Mouse (Mus musculus): Measurements from ENCODE around the gene Cdc34. TPM values are rescaled to one million over a fixed set of nuclear protein-coding genes. Genes with fewer than 3 reads are reported as not detected.
"Not testable (repeated sequence)": the region's sequence is repeated elsewhere in the genome, so short reads cannot be mapped to it uniquely, and the experiment has no call there.

The Cdc34 gene
- polyA plus RNA-seq, 2 experiments from 2014 or later: 17.4 to 27.5 TPM

DNA sequence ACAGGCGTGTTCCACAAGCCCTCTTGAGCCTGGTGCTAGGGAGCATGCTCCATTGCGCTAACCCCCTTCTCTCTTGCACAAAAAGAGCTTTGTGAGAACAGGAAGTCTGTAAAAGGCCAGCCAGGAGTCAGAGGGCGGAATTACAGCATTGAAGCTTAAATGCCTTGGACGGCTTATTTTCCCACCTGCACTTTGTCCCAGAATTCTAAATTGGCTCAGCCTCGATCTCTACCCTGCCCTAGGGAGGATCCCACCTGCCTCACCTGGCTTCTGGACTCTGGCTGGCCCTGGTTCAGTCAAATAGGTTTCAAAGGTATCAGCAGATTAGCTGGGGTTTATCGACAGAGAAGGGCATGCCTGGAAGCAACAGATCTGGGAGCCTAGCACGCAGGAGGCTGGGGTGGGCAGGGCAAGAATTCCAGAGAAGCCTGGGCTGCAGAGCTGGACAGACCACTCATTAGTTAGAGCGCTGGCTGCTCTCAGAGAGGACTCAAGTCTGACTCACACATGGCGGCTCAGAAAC is 14.2 kb downstream of the Cdc34 start:
- ATAC-seq: no peak

DNA sequence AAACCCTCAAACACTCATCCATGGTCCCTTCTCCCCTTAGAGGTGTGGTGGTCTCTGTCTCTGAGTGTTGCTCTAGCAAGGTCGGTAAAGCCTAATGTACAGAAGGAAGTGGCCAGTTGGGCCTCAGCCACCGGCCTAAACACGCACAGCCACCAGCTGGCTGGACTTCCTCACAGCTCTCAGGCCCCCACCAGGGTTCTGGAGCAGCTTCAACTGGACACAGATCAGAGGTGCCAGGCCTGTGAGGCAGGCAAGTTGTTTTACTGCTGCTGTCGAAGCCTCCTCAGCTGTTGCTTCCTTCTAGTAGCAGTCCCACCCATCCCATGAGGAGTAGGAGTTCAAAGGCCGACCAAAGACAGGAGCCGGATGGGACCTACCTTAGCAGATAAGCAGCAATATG is 15.9 kb downstream of the Cdc34 start:
- no peak for ATAC-seq

DNA sequence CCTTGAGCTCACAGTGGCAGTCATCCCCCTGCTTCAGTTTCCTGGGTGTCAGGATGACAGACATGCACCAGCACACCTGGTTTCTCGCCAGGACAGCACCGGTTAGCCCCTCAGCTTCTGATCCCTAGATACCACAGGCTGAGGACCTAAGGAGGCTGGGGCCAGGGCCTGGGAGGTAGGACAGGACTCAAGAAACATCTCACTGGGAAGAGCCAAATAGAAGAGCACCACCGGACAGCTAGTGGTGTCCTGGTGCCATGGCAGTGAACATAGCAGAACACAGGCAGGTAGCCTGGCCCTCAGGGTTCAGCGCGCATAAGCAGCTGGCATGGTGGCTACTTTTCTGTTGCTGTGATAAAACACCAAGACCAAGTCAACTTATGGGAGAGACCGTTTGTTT is 16.5 kb downstream of the Cdc34 start:
- ATAC-seq: no peak

DNA sequence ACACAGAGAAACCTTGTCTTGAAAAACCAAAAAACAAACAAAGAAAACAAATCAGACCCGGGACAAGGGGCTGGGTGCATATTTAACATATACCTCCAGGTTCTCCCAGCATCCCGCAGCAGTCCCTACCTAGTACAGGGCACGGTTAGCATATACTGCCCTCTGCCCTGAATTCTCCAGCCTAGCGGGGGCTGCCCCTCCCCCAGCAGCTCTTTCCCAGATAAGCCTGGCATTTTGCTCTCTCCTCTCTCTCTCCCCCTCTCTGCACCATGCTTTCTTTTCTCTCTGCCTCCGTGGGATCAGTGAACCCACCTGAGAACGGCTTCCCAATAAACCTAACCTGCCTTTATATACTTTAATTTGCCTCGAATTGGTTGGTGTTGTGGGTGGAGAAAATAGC is 18.7 kb downstream of the Cdc34 start:
- no peak for ATAC-seq

DNA sequence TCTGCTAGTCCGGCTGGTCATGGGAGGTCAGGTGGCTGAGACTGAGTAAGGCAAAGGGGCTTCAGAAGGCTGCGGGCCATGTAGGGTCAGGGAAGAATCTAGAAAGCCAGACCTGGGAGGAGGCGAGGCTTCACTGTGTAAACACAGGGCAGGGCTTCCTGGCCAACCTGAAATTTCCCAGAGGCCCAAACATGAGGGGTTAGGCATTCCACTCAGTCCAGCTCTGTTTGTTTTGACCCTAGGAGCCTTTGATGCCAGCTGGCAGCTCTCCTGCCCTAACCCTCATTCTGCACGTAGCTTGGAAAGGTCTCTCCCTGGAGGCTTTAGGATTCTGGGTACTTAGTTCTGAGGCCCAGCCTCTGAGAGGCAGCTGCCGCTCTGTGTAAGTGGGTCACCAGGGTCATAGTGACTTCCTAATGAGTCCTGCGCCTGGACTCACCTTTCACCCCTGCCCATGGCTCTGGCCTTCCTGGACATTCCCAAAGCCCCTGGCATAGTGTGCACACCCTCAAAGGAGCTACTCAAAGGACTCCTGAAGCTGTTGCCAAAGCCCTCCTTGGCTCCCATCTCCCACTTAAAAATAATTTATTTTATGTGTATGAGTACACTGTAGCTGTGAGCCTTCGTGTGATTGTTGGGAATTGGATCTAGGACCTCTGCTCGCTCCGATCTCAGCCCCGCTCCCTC is 19.6 kb downstream of the Cdc34 start:
- ATAC-seq: no peak

DNA sequence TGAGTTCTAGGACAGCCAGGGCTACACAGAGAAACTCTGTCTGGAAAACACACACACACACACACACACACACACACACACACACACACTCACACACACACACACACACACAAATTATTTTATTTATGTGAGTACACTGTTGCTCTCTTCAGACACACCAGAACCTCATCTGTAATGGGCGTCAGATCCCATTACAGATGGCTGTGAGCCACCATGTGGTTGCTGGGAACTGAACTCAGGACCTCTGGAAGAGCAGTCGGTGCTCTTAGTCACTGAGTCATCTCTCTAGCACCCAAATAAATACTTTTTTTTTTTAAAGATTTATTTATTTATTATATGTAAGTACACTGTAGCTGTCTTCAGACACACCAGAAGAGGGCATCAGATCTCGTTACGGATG is 21.0 kb downstream of the Cdc34 start:
- not testable (repeated sequence) for ATAC-seq

DNA sequence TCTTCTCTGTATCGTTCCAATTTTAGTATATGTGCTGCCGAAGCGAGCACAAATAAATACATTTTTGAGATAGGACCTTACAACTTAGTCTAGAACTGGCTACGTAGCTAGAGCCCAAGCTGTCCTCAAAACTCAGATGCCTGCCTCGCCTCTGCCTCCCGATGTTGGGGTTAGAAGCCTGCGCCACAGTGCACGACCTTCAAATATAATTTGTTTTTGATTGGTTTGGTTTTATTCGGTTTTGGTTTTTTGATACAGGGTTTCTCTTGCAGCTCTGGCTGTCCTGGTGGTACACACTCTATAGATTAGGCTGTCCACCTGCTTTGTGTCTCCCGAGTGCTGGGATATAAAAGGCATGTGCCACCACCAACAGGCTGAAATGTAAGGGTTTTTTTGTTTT is 21.5 kb downstream of the Cdc34 start:
- ATAC-seq: no peak

DNA sequence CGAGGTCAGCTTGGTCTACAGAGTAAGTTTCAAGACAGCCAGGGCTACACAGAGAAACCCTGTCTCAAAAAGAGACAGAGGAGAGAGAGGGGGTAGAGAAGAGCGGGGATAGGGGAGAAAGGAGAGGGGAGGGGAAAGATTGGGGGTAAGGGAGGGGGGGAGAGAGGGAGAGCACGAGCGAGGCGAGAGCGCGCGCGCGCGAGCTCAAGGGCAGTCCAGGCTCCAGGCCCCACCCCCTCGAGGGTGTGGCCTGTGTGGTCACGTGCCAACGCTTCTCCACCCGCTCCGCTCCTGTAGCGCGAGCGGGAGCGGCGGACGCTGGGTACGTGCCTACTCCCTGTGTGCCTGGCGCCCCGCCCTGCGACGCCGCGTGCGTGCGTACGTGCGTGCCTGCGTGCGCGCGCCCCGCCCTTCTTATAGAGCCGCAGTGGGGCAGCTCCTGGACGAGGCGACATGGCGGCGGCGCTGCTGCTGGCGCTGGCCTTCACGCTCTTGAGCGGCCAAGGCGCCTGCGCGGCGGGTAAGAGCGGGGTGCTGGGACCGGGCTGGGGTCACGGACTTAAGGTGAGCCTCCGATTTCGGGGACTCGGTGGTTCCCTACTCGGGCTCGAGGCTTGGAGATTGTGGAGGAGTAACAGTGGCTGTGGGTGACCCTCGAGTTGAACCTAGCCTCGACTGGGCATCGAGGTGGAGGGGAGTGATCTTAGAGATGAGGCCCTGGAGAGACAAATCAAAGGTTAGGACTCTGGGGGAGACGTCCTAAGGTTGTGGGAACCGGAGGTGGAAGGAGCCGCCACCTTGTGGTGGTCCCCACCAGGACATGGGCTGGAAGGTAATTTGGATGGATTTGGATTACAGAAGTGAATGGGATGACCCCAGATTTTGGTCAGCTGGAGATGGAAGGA is 22.3 kb downstream of the Cdc34 start, which contains the start of gene Bsg:
Gene Bsg (plus strand): TSS at position 427 of the 905 bp plus-strand sequence.
- ATAC-seq: peak; percentile 98

DNA sequence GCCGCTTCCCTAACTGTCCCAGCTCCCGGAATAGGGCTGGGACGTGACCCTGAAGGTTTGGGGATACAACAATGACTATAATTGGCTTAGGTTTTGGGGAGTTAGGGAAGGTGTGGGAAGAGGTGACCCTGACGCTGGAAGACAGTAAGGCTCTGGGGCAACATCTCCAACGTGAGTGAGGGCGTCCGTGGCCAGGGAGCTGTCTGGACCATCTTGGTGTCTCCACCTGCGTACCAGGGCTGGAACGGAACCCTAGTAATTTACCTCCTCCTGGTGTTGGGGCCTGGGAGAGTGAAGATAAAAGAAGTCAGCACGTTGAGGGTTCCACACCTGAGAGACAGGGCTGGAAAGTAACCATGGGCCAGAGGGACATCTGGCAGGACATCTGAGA is 23.0 kb downstream of the Cdc34 start:
- no peak for ATAC-seq

DNA sequence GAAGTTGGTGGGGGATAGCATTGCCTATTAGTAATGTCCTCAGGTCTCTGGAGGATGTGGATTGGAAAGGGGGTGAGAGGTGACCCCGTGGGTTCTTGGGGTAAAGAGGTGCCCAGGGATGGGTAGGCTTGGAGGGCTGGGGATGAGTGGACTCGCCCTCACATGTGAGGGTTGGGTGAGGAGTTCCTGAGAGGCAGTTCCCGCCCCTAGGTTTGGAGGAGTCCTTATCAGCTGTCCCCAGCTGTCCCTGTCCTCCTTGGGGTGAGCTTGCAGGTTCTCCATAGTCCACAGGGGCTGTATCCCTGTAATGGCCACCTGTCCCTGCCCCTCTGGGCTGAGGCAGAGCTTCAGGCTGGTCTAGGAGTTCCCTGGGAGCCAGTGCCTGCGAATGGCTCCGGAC is 24.0 kb downstream of the Cdc34 start:
- ATAC-seq: no peak

DNA sequence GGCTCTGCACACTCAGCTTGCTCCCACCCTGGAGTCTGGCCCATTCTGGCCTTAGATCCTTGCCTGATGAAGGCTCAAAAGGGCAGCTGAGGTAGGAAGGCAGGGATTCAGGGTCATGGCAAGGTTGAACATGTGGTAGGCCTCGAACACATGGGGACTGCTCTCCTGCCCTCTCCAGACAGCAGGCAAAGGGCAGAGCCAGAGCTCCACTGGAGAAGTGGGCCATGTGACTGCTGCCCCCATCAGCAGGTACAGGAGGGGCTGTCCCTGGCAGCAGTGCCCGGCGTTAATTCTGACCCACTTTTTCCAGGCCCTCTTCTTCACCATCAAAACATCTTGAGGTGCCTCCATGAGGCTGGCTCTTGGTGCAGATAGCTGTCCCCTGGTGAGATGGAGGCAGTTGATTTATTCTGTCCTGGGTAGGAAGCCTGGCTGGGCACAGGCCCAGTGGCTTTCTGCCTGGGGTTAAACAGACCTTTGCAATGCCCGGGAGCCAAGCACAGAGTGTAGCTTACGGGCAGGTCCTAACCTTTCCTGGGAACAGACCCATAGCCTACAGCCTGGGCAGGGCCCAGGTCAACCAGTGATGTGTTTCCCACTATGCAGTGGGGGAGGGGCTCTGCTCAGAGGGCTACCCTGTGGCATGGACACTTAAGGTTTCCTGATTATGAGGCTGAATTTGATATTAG is 24.6 kb downstream of the Cdc34 start:
- no peak for ATAC-seq

DNA sequence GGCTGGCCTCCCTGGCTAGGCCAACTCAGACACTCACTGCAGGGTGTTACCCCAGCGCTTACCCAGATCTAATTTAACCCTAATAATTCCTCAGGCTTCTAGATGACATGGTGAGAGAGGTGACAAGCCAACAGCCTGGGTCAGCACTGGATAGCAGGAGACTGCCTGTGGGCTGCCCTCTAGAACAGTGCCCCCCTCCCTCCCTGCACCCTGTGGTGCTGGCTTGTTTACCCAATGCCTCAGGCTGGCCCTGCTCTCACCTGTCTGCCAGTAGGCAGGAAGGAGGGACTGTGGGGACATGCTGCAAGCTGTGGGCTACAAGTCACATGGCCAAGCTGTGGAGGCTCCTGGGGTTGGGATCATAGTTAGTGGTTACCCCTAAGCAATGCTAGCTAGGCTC is 25.2 kb downstream of the Cdc34 start:
- no peak for ATAC-seq

DNA sequence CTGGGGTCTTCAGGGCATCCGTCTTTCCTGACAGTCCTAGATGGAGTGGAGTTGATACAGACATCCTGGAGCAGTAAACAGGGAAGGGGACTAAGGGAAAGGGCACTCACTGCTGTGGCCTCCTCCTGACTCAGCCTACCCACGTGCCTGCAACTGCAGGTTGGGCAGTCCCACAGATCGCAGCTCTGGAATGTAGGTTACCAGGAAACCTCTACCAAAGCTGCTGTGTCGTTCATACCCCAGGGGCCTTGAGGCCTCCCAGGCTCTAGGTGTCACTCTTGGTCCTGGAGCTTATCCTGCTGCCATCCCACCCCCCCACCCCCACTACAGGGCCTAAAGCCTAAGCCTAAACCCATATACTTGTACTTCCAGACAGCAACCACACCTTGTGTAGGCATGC is 25.8 kb downstream of the Cdc34 start:
- no peak for ATAC-seq

DNA sequence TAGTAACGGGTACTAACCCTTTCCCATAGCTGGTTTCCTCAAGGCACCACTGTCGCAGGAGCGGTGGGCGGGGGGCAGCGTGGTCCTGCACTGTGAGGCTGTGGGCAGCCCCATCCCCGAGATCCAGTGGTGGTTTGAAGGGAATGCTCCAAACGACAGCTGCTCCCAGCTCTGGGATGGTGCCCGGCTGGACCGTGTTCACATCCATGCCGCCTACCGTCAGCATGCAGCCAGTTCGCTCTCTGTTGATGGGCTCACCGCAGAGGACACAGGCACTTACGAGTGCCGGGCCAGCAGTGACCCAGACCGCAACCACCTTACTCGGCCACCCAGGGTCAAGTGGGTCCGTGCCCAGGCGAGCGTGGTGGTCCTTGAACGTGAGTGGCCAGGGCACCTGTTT is 26.7 kb downstream of the Cdc34 start:
- no peak for ATAC-seq

DNA sequence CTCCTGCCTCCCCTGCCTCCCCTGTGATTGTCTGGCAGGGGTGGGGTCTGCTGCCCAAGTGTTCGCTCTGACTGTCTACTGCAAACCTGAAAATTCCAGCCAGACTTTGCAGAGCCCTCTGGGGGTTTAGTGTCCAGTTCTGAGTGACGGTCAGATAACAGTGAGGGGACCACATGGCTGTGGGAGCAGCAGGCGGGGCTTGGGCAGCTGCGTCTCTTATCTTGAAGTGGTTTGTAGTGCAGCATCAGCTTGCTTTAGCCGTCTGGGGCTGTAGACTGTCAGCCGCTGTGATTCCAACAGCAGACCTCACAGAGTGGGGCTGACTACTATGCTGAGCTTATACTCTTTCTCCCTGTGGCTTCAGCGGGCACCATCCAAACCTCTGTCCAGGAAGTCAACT is 27.3 kb downstream of the Cdc34 start:
- ATAC-seq: no peak

DNA sequence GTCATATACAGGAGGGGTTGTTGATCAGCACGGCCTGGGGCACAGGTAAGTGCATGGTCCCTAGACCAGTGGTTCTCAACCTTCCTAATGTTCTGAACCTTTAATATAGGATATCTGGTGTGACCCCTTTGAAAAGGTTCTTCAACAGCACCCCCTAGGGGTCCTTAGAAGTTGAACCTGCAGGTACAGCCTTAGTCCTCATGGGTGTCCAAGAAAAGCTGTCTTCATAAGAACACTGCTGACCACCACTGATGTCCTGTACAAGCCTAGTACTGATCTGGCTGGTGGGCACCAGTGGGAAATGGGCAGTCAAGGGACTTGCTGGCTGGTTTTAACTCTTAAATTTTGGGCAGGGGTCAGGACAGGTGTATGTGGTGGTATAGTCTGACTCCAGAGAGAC is 30.0 kb downstream of the Cdc34 start:
- ATAC-seq: no peak

DNA sequence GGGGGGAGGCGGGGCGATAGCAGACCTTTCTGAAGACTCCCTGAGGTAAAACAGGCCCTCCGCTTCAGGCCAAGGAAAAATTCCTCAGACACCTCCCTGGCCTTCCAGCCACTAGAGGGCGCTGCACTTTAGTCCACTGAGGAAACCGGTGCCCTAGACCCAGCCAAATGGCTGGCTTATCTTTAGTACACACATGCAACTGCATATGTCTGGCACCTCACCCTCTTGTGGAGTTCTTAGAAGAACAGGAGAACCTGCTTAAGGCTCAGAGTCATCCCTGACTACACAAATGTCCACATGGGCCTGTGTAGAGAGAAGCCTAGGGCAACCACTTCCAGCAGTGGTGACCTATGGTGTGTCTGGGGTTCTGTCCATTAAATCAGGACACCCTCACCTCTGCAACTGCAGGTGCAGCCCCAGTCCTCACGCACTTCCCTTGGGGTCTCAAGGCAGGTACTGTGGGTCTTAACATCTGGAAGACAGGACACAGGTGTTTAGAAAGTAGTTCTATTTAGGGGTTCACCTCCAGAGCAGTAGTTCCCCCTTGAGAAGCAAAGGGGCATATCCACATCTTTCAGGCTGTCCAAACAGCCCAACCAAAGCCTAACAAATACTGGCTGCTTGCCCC is 30.6 kb downstream of the Cdc34 start:
- ATAC-seq: no peak

DNA sequence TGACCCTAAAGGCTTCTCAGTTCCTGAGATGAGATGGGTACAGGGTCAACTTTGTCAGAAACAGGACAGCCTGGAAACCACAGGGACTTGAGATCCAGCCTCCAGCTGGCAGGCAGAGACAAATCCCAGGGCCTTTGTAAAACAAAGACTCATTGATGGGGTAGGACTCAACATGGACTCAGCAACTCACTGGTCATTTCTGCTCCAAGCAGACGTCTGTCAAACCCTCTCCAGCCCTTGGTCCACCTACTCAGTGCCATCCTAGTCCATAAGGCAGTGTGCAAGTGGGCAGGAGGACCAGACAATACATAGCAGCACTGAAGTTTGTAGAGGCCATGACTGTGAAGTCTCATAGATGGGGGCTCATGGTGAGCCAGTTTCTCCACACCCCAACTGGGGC is 31.2 kb downstream of the Cdc34 start:
- ATAC-seq: no peak

DNA sequence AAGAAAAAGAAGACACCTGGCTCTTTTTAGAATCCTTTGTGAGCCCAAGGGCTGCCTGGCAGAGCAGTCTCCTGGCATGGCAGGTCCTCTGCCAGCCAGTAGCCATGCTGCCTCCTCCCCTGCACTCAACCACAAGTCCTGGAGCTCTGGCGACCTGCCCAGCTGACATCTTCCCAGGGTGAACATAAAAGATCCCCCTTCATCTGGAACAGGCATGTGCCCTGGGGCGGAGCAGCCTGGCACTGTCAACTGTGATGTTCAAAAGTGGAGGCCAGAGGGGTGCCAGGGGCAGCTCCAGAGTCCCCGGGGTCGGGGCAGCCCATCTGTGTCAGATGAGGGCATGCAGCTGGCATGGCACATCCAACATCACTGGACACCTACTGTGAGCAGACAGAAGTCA is 33.0 kb downstream of the Cdc34 start:
- no peak for ATAC-seq

DNA sequence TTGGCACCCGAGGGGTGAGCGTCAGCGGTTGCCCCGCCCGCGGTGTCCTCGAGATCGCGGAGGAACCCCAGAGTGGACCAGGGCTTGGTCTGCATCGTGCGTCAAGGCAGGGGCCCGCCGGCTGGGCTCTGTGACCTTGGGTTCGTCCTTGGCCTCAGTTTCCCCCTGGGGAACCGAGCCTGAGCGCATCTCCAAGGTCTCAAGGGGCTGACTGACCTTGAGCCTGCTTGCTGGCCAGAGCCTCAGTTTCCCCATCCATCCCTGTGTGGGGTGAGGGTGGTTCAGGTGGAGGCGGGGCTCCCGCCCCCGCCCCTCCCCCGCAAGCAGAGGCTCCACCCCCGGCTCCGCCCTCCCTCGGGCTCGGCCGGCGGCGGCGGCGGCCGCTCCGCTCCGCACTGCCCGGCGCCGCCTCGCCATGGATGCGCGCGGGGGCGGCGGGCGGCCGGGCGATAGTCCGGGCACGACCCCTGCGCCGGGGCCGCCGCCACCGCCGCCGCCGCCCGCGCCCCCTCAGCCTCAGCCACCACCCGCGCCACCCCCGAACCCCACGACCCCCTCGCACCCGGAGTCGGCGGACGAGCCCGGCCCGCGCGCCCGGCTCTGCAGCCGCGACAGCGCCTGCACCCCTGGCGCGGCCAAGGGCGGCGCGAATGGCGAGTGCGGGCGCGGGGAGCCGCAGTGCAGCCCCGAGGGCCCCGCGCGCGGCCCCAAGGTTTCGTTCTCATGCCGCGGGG is 34.4 kb downstream of the Cdc34 start, which contains the start of gene Hcn2:
Gene Hcn2 (plus strand): TSS at position 381 of the 734 bp plus-strand sequence.
- no peak for ATAC-seq

DNA sequence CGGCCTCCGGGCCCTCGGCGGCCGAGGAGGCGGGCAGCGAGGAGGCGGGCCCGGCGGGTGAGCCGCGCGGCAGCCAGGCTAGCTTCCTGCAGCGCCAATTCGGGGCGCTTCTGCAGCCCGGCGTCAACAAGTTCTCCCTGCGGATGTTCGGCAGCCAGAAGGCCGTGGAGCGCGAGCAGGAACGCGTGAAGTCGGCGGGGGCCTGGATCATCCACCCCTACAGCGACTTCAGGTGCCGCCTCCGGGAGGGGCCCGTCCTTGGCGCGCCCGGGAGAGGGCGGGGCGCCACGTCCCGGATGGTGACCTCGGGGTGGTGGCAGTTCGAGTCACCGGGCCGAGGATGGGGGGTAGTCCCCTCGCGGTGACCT is 35.0 kb downstream of the Cdc34 start:
- no peak for ATAC-seq

Data from activated CD4-positive, CD25-positive, alpha-beta regulatory T cell, adult 4 months (primary cell).